Mouse (Mus musculus): ENCODE data around the gene Actn2. TPM values are rescaled to one million over a fixed set of nuclear protein-coding genes. Genes with fewer than 3 reads are reported as not detected.

Actn2 gene
- polyA plus RNA-seq, 1 experiment, result not detected

- WGBS, result 7% methylated on average over 10 of the region's 10 CpGs
- H3K4me3 ChIP-seq (ENCODE audit: insufficient read depth, low read depth, low read length), result no peak overlapping the region
- H3K4me1 ChIP-seq (ENCODE audit: control insufficient read depth, insufficient read depth, low read length), result no peaks in the 10 kb centered on the region
- no peak for TF ChIP-seq CTCF (IDR thresholded peaks at IDR 0.05; ENCODE audit: insufficient read depth, low read depth, low read length)
- no peak for TF ChIP-seq POLR2A (IDR thresholded peaks at IDR 0.05; ENCODE audit: insufficient read depth, low read depth, low read length)
- H3K27ac ChIP-seq (ENCODE audit: insufficient read depth, low read depth, low read length), result no peak overlapping the region
These were observed 83.6 kb downstream of the Actn2 start for GRCm38 (mm10) chr13:12256871-12257390.

- WGBS, result 55% methylated on average over 3 of the region's 3 CpGs
- TF ChIP-seq POLR2A (IDR thresholded peaks at IDR 0.05; ENCODE audit: insufficient read depth, low read depth, low read length), result no peak
- no peak for TF ChIP-seq CTCF (IDR thresholded peaks at IDR 0.05; ENCODE audit: insufficient read depth, low read depth, low read length)
- Histone ChIP-seq H3K4me3 (ENCODE audit: insufficient read depth, low read depth, low read length) (no peak overlapping the region), H3K27ac (ENCODE audit: insufficient read depth, low read depth, low read length) (no peak overlapping the region), H3K4me1 (ENCODE audit: control insufficient read depth, insufficient read depth, low read length) (no peaks in the 10 kb centered on the region)
These were observed 84.5 kb downstream of the Actn2 start for GRCm38 (mm10) chr13:12255911-12256705.

GRCm38 (mm10) chr13:12250496-12250895 is 90.1 kb downstream of the Actn2 start:
- WGBS, result 97% methylated on average over 3 of the region's 3 CpGs
- TF ChIP-seq POLR2A (IDR thresholded peaks at IDR 0.05; ENCODE audit: insufficient read depth, low read depth, low read length) (no peak), CTCF (IDR thresholded peaks at IDR 0.05; ENCODE audit: insufficient read depth, low read depth, low read length) (no peak)
- Histone ChIP-seq H3K4me1 (ENCODE audit: control insufficient read depth, insufficient read depth, low read length) (no peaks in the 10 kb centered on the region), H3K4me3 (ENCODE audit: insufficient read depth, low read depth, low read length) (no peak overlapping the region), H3K27ac (ENCODE audit: insufficient read depth, low read depth, low read length) (no peak overlapping the region)

GRCm38 (mm10) chr13:12249195-12249898 is 91.2 kb downstream of the Actn2 start:
- H3K27ac ChIP-seq (ENCODE audit: insufficient read depth, low read depth, low read length), result no peak overlapping the region
- 85% methylated on average over 8 of the region's 8 CpGs for WGBS
- H3K4me3 ChIP-seq (ENCODE audit: insufficient read depth, low read depth, low read length), result no peak overlapping the region
- TF ChIP-seq CTCF (IDR thresholded peaks at IDR 0.05; ENCODE audit: insufficient read depth, low read depth, low read length) (no peak), POLR2A (IDR thresholded peaks at IDR 0.05; ENCODE audit: insufficient read depth, low read depth, low read length) (no peak)
- no peaks in the 10 kb centered on the region for H3K4me1 ChIP-seq (ENCODE audit: control insufficient read depth, insufficient read depth, low read length)

GRCm38 (mm10) chr13:12245938-12246337 is 94.6 kb downstream of the Actn2 start:
- Histone ChIP-seq H3K4me3 (ENCODE audit: insufficient read depth, low read depth, low read length) (no peak overlapping the region), H3K4me1 (ENCODE audit: control insufficient read depth, insufficient read depth, low read length) (no peaks in the 10 kb centered on the region), H3K27ac (ENCODE audit: insufficient read depth, low read depth, low read length) (no peak overlapping the region)
- WGBS, result 94% methylated on average over 2 of the region's 2 CpGs
- TF ChIP-seq CTCF (IDR thresholded peaks at IDR 0.05; ENCODE audit: insufficient read depth, low read depth, low read length) (no peak), POLR2A (IDR thresholded peaks at IDR 0.05; ENCODE audit: insufficient read depth, low read depth, low read length) (no peak)

- 44% methylated on average over 4 of the region's 4 CpGs for WGBS
These were observed 96.6 kb downstream of the Actn2 start for GRCm38 (mm10) chr13:12243991-12244390.

GRCm38 (mm10) chr13:12232141-12232540 is 108.4 kb downstream of the Actn2 start:
- Histone ChIP-seq H3K27ac (ENCODE audit: insufficient read depth, low read depth, low read length) (no peak overlapping the region), H3K4me3 (ENCODE audit: insufficient read depth, low read depth, low read length) (no peak overlapping the region), H3K4me1 (ENCODE audit: control insufficient read depth, insufficient read depth, low read length) (peaks cover 3% of the 10 kb centered on the region; the same call in 1 of the 2 replicates)
- no peak for TF ChIP-seq POLR2A (IDR thresholded peaks at IDR 0.05; ENCODE audit: insufficient read depth, low read depth, low read length)
- no peak for TF ChIP-seq CTCF (IDR thresholded peaks at IDR 0.05; ENCODE audit: insufficient read depth, low read depth, low read length)
- 95% methylated on average over 4 of the region's 4 CpGs for WGBS

More at GRCm38 (mm10) chr13:12243991-12244390, 96.6 kb downstream of the Actn2 start:
- Histone ChIP-seq H3K4me3 (ENCODE audit: insufficient read depth, low read depth, low read length) (no peak overlapping the region), H3K4me1 (ENCODE audit: control insufficient read depth, insufficient read depth, low read length) (no peaks in the 10 kb centered on the region), H3K27ac (ENCODE audit: insufficient read depth, low read depth, low read length) (no peak overlapping the region)
- TF ChIP-seq POLR2A (IDR thresholded peaks at IDR 0.05; ENCODE audit: insufficient read depth, low read depth, low read length) (no peak), CTCF (IDR thresholded peaks at IDR 0.05; ENCODE audit: insufficient read depth, low read depth, low read length) (no peak)

GRCm38 (mm10) chr13:12228248-12228647 is 112.3 kb downstream of the Actn2 start:
- WGBS, result 84% methylated on average over 4 of the region's 4 CpGs
- Histone ChIP-seq H3K27ac (ENCODE audit: insufficient read depth, low read depth, low read length) (no peak overlapping the region), H3K4me1 (ENCODE audit: control insufficient read depth, insufficient read depth, low read length) (no peaks in the 10 kb centered on the region), H3K4me3 (ENCODE audit: insufficient read depth, low read depth, low read length) (no peak overlapping the region)
- TF ChIP-seq POLR2A (IDR thresholded peaks at IDR 0.05; ENCODE audit: insufficient read depth, low read depth, low read length) (no peak), CTCF (IDR thresholded peaks at IDR 0.05; ENCODE audit: insufficient read depth, low read depth, low read length) (no peak)

- H3K4me3 ChIP-seq (ENCODE audit: insufficient read depth, low read depth, low read length), result no peak overlapping the region
- TF ChIP-seq CTCF (IDR thresholded peaks at IDR 0.05; ENCODE audit: insufficient read depth, low read depth, low read length), result no peak
- TF ChIP-seq POLR2A (IDR thresholded peaks at IDR 0.05; ENCODE audit: insufficient read depth, low read depth, low read length), result no peak
- no peaks in the 10 kb centered on the region for H3K4me1 ChIP-seq (ENCODE audit: control insufficient read depth, insufficient read depth, low read length)
- H3K27ac ChIP-seq (ENCODE audit: insufficient read depth, low read depth, low read length), result no peak overlapping the region
- WGBS, result 87% methylated on average over 5 of the region's 5 CpGs
These were observed 113.0 kb downstream of the Actn2 start for GRCm38 (mm10) chr13:12227606-12228005.

Other genes with a start within 250 kb of the Actn2 start
- 51.1 and 196 TPM in 2 replicates for gene Ryr2, start 233.8 kb downstream of the Actn2 start, polyA plus RNA-seq (2012; ENCODE audit: insufficient read depth, insufficient read length, low replicate concordance, missing spikeins)
- not detected in 2 replicates for gene Mtr, start 82.6 kb downstream of the Actn2 start, polyA plus RNA-seq (2012; ENCODE audit: insufficient read depth, insufficient read length, low replicate concordance, missing spikeins)
- gene Heatr1, start 54.3 kb upstream of the Actn2 start, polyA plus RNA-seq (2012; ENCODE audit: insufficient read depth, insufficient read length, low replicate concordance, missing spikeins), result not detected in 2 replicates
- gene Lgals8, start 124.2 kb upstream of the Actn2 start, polyA plus RNA-seq (2012; ENCODE audit: insufficient read depth, insufficient read length, low replicate concordance, missing spikeins), result not detected in 2 replicates
- gene Edaradd, start 179.7 kb upstream of the Actn2 start, polyA plus RNA-seq (2012; ENCODE audit: insufficient read depth, insufficient read length, low replicate concordance, missing spikeins), result not detected in 2 replicates
- not detected in 2 replicates for gene Ero1lb, start 225.1 kb upstream of the Actn2 start, polyA plus RNA-seq (2012; ENCODE audit: insufficient read depth, insufficient read length, low replicate concordance, missing spikeins)